Mouse (Mus musculus) heart, adult 8-10 months (tissue): Measurements from ENCODE around the gene Tctex1d4. TPM values are rescaled to one million over a fixed set of nuclear protein-coding genes. Genes with fewer than 3 reads are reported as not detected.

ENCODE experiments used
- DNase-seq: peaks from one replicate; pipeline ENCODE4 v3.0.0; 2022; ENCODE audit warnings: low spot score
- total RNA-seq, 4 experiments: library from RNA; stranded (reverse); gene quantifications; 2 replicates each; pipeline ENCODE4 v1.2.4; 2022

Gene Tctex1d4
- total RNA-seq, 4 experiments from 2014 or later, result 0.40 TPM; not detected in 3

GRCm38 (mm10) chr4:117138295-117139216 lies 12.0 kb downstream of the Tctex1d4 start:
- DNase-seq, result no peak

GRCm38 (mm10) chr4:117139217-117139612 lies 12.6 kb downstream of the Tctex1d4 start:
- peak; percentile 58 for DNase-seq

GRCm38 (mm10) chr4:117140613-117141012 lies 14.0 kb downstream of the Tctex1d4 start:
- no peak for DNase-seq

GRCm38 (mm10) chr4:117143023-117143422 lies 16.4 kb downstream of the Tctex1d4 start:
- no peak for DNase-seq

GRCm38 (mm10) chr4:117145248-117145647 lies 18.7 kb downstream of the Tctex1d4 start:
- no peak for DNase-seq

- DNase-seq, result peak; percentile 71
These were observed 19.6 kb downstream of the Tctex1d4 start for GRCm38 (mm10) chr4:117146176-117146575.

GRCm38 (mm10) chr4:117148047-117148713 lies 21.6 kb downstream of the Tctex1d4 start:
- DNase-seq, result no peak

- DNase-seq, result no peak
These were observed 22.2 kb downstream of the Tctex1d4 start for GRCm38 (mm10) chr4:117148815-117149214.

- DNase-seq, result no peak
These were observed 23.0 kb downstream of the Tctex1d4 start for GRCm38 (mm10) chr4:117149291-117150211.

- no peak for DNase-seq
These were observed 23.7 kb downstream of the Tctex1d4 start for GRCm38 (mm10) chr4:117150212-117150733.

- no peak for DNase-seq
These were observed 24.8 kb downstream of the Tctex1d4 start for GRCm38 (mm10) chr4:117151416-117151815.

GRCm38 (mm10) chr4:117152714-117153113 lies 26.1 kb downstream of the Tctex1d4 start:
- DNase-seq, result no peak

- no peak for DNase-seq
These were observed 28.6 kb downstream of the Tctex1d4 start for GRCm38 (mm10) chr4:117155020-117155791.

GRCm38 (mm10) chr4:117155792-117156355 lies 29.3 kb downstream of the Tctex1d4 start, which contains the start of gene Rps8:
Gene Rps8, minus strand, starts transcription at chr4:117156243.
- DNase-seq, result peak; percentile 88

GRCm38 (mm10) chr4:117156372-117156771 lies 29.8 kb downstream of the Tctex1d4 start:
- no peak for DNase-seq

GRCm38 (mm10) chr4:117159666-117160065 lies 33.1 kb downstream of the Tctex1d4 start:
- no peak for DNase-seq

- DNase-seq, result no peak
These were observed 34.6 kb downstream of the Tctex1d4 start for GRCm38 (mm10) chr4:117161183-117161582.

- no peak for DNase-seq
These were observed 43.3 kb downstream of the Tctex1d4 start for GRCm38 (mm10) chr4:117169936-117170335.
